Mouse (Mus musculus): Measurements from ENCODE around the gene Tead4. TPM values are rescaled to one million over a fixed set of nuclear protein-coding genes. Genes with fewer than 3 reads are reported as not detected.

Tead4 gene
- 0.45 and 1.3 TPM in 2 replicates for polyA plus RNA-seq (2012; rRNA removed)

GRCm38 (mm10) chr6:128300134-128301001 is at the start of gene Tead4:
TSS of gene Tead4 (minus strand) at chr6:128300823.

Other genes starting within 250 kb of the Tead4 start
- gene Tspan9, start 157.2 kb downstream of the Tead4 start, polyA plus RNA-seq (2012; rRNA removed), result 33.4 and 54.4 TPM in 2 replicates
- 34.5 and 40.2 TPM in 2 replicates for gene Tulp3, start 55.0 kb upstream of the Tead4 start, polyA plus RNA-seq (2012; rRNA removed)
- gene Rhno1, start 62.1 kb upstream of the Tead4 start, polyA plus RNA-seq (2012; rRNA removed), result 42.5 and 43.0 TPM in 2 replicates
- gene Foxm1, start 62.1 kb upstream of the Tead4 start, polyA plus RNA-seq (2012; rRNA removed), result 50.6 and 65.2 TPM in 2 replicates
- gene Tex52, start 74.6 kb upstream of the Tead4 start, polyA plus RNA-seq (2012; rRNA removed), result 1.0 and 1.8 TPM in 2 replicates
- gene Gm44596, start 74.7 kb upstream of the Tead4 start, polyA plus RNA-seq (2012; rRNA removed), result not detected in 2 replicates
- gene Nrip2, start 98.5 kb upstream of the Tead4 start, polyA plus RNA-seq (2012; rRNA removed), result 5.3 and 7.5 TPM in 2 replicates
- 34.6 and 38.2 TPM in 2 replicates for gene Itfg2, start 124.1 kb upstream of the Tead4 start, polyA plus RNA-seq (2012; rRNA removed)
- 258 and 290 TPM in 2 replicates for gene Fkbp4, start 137.9 kb upstream of the Tead4 start, polyA plus RNA-seq (2012; rRNA removed)
- 0.08 TPM in 1 of 2 replicates, not detected in the other for gene Pzp, start 225.9 kb upstream of the Tead4 start, polyA plus RNA-seq (2012; rRNA removed)